Mouse (Mus musculus) central nervous system, embryonic 11.5 days (tissue): ENCODE results near the gene Gxylt2. TPM values are rescaled to one million over a fixed set of nuclear protein-coding genes. Genes with fewer than 3 reads are reported as not detected.

Experiments used
- polyA plus RNA-seq: library from polyadenylated mRNA; depleted of rRNA; stranded (reverse); fragments of >200 nt; gene quantifications from 2 replicates; pipeline ENCODE4 v1.2.3, GENCODE M21; 2012; rRNA removed

Gene Gxylt2
- 2.9 and 7.6 TPM in 2 replicates for polyA plus RNA-seq

GRCm38 (mm10) chr6:100704574-100705365 is at the start of gene Gxylt2:
TSS of gene Gxylt2 (plus strand) at chr6:100704734.

GRCm38 (mm10) chr6:100670880-100671344 is 33.6 kb upstream of the Gxylt2 start, which contains the start of gene Shq1:
TSS of gene Shq1 (minus strand) at chr6:100671157.

GRCm38 (mm10) chr6:100833355-100833754 is 128.8 kb downstream of the Gxylt2 start, which contains the start of gene Ppp4r2:
TSS of gene Ppp4r2 (plus strand) at chr6:100833622.

Other genes starting within 250 kb of the Gxylt2 start
- gene Shq1, start 33.6 kb upstream of the Gxylt2 start, polyA plus RNA-seq: 10.4 and 13.8 TPM in 2 replicates
- 69.2 and 127 TPM in 2 replicates for gene Ppp4r2, start 128.9 kb downstream of the Gxylt2 start, polyA plus RNA-seq